Mouse (Mus musculus): ENCODE results near the gene Gm49355. TPM values are rescaled to one million over a fixed set of nuclear protein-coding genes. Genes with fewer than 3 reads are reported as not detected.

Gene Gm49355
- polyA plus RNA-seq, 1 experiment from 2014 or later, result 0.23 TPM

DNA sequence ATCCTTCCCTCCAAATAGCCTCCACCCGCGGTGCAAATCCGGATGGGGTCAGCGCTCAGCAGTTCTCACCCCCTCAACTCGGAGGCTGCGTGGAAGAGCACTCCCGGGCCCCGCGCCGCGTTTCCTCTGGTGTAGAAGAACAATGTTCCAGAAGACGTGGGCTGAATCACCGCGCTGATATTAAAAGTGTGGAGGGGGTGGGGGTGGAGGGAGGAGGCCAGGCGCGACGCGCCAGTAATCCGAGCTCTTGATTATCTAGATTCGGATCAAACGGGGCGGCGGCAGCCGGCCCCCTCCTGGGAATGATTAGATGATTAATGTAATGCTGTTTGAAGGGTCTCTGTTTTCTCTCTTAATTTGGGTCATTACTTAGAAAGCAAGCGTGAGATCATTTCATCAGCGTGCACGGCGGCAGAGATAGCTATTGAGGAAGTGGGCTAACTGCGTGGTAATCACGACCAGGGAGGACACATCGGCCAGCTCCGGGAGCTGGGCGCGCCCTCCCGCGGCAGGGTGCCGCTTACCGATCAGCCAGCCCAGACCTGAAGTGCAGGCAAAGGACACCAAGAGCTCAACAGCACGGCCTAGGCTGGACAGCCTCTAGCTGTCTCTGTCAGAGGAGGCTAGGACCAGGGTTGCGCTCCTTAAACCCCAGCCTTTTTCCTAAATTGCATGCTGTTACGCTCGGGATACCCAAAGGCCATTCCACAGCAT lies 57.5 kb downstream of the Gm49355 start:
- Histone ChIP-seq H3K27me3 (ENCODE audit: control insufficient read depth, insufficient read depth, low read length) (peaks cover 94% of the 10 kb centered on the region), H3K27ac (ENCODE audit: low read depth, low read length) (no peak overlapping the region), H3K9me3 (ENCODE audit: control insufficient read depth, low read length) (no peaks in the 10 kb centered on the region), H3K4me1 (replicated peaks; ENCODE audit: control insufficient read depth, insufficient read depth, low read length) (no peaks in the 10 kb centered on the region; the same call in 1 of the 2 replicates), H3K4me2 (replicated peaks; ENCODE audit: low read depth, low read length) (no peak overlapping the region), H3K9ac (ENCODE audit: low read depth, low read length) (no peak overlapping the region), H3K4me3 (ENCODE audit: low read depth, low read length) (no peak overlapping the region), H3K36me3 (ENCODE audit: control insufficient read depth, insufficient read depth, low read length) (no peaks in the 10 kb centered on the region)
- WGBS, result under 1% methylated on average over 42 of the region's 42 CpGs
- peak; percentile 25; the same call in 1 of the 2 replicates for ATAC-seq (ENCODE audit: low FRiP score)
- DNase-seq (ENCODE audit: low spot score), result peak; percentile 62

DNA sequence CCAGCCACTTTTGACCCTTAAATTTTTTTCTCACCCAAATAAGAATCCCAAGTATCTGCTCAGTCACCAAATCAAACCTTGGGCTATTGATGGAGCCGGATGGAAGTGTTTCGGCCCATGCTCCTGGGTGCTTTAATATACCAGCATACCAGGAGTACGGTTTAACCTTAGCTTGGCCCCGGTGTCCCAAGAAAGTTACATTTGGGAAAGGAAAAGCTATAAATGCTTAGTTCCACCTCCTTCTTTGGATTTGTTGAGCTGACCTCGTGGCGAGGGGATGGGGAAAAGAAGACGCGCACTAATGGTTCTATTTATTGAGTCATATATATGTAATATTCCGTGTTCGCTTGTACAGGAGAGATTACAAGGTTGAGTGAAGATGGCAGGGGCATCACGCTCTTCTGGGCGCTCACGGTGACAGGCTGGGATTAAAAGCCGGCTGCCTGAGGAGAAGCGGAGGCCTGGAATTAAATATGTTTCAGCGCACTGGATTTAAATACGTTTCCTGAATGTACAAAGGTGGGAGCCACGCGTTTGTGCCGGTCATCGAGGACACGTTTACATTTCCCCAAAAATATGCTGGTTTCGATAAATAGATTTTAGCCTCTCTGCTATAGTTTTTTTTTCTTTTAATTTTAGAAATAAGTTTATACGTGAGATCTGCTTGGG lies 58.1 kb downstream of the Gm49355 start:
- H3K4me3 ChIP-seq (ENCODE audit: low read depth, low read length), result no peak overlapping the region
- H3K27ac ChIP-seq (ENCODE audit: low read depth, low read length), result no peak overlapping the region
- no peaks in the 10 kb centered on the region for H3K36me3 ChIP-seq (ENCODE audit: control insufficient read depth, insufficient read depth, low read length)
- H3K27me3 ChIP-seq (ENCODE audit: control insufficient read depth, insufficient read depth, low read length), result peaks cover 94% of the 10 kb centered on the region
- no peaks in the 10 kb centered on the region; the same call in 1 of the 2 replicates for H3K4me1 ChIP-seq (replicated peaks; ENCODE audit: control insufficient read depth, insufficient read depth, low read length)
- H3K9me3 ChIP-seq (ENCODE audit: control insufficient read depth, low read length), result no peaks in the 10 kb centered on the region
- DNase-seq (ENCODE audit: low spot score) (peak; percentile 53), ATAC-seq (ENCODE audit: low FRiP score) (no peak)
- H3K9ac ChIP-seq (ENCODE audit: low read depth, low read length), result no peak overlapping the region
- H3K4me2 ChIP-seq (replicated peaks; ENCODE audit: low read depth, low read length), result no peak overlapping the region
- 2% methylated on average over 24 of the region's 24 CpGs for WGBS

DNA sequence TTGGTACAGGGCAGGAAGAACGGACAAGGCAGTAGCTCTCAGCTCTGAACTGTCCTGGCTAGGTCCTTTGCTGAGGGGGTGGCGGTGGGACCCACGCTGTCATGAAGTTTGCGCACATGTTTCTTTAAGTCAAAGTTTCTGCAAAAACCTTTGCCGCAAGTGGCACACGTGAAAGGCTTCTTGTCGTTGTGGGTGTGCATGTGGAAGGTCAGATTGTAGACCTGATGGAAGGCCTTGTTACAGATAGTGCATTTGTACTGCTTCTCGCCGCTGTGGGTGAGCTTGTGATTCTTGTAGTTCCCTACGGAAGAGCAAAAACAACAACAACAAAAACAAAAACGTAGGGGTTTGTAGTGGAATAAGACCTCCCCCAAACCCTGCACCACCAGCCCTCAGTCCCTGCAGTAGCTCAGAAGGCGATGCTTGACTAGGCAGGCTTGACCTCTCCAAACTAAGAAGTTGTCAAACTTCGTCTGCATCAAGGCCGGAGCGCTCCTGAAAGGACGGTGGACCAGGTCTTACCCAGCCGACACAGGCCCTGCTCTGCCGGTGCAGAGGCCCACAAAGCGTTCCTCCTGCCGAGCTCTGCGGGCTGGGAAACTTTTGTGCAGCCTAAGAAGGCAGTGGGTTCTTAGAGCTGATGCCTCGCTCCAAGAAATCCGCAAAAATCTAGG lies 58.8 kb downstream of the Gm49355 start:
- ATAC-seq (ENCODE audit: low FRiP score) (no peak), DNase-seq (ENCODE audit: low spot score) (peak; percentile 62)
- Histone ChIP-seq H3K9ac (ENCODE audit: low read depth, low read length) (no peak overlapping the region), H3K9me3 (ENCODE audit: control insufficient read depth, low read length) (no peaks in the 10 kb centered on the region), H3K36me3 (ENCODE audit: control insufficient read depth, insufficient read depth, low read length) (no peaks in the 10 kb centered on the region), H3K27me3 (ENCODE audit: control insufficient read depth, insufficient read depth, low read length) (peaks cover 94% of the 10 kb centered on the region), H3K4me1 (replicated peaks; ENCODE audit: control insufficient read depth, insufficient read depth, low read length) (no peaks in the 10 kb centered on the region; the same call in 1 of the 2 replicates), H3K27ac (ENCODE audit: low read depth, low read length) (no peak overlapping the region), H3K4me3 (ENCODE audit: low read depth, low read length) (no peak overlapping the region), H3K4me2 (replicated peaks; ENCODE audit: low read depth, low read length) (no peak overlapping the region)
- WGBS, result 1% methylated on average over 23 of the region's 23 CpGs

DNA sequence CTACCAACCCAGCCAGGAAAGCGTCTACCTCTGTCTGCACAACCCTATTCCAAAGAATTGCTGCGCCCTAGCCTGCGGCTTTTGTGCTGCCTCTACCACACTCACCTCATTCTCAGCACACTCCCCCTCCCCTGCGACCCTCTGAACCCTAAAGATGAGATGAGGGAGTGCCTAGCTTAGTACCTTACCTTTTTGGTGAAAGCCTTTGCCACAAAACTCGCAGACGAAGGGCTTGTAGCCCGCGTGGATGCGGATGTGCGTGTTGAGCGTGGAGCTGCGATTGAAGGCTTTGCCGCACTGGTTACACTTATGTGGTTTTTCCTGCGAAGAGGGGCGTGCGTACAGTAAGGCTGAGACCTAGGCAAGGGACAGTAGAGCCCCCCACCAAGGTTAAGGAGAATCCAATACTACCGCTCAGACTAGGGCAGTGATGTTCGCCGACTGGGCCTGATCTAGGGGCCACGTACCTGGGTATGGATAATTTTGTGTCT lies 59.7 kb downstream of the Gm49355 start:
- Histone ChIP-seq H3K36me3 (ENCODE audit: control insufficient read depth, insufficient read depth, low read length) (no peaks in the 10 kb centered on the region), H3K9ac (ENCODE audit: low read depth, low read length) (no peak overlapping the region), H3K9me3 (ENCODE audit: control insufficient read depth, low read length) (no peaks in the 10 kb centered on the region), H3K4me2 (replicated peaks; ENCODE audit: low read depth, low read length) (no peak overlapping the region), H3K4me1 (replicated peaks; ENCODE audit: control insufficient read depth, insufficient read depth, low read length) (no peaks in the 10 kb centered on the region; the same call in 1 of the 2 replicates), H3K27me3 (ENCODE audit: control insufficient read depth, insufficient read depth, low read length) (peaks cover 95% of the 10 kb centered on the region), H3K27ac (ENCODE audit: low read depth, low read length) (no peak overlapping the region), H3K4me3 (ENCODE audit: low read depth, low read length) (no peak overlapping the region)
- peak; percentile 58 for DNase-seq (ENCODE audit: low spot score)
- no peak for ATAC-seq (ENCODE audit: low FRiP score)
- 2% methylated on average over 20 of the region's 20 CpGs for WGBS

DNA sequence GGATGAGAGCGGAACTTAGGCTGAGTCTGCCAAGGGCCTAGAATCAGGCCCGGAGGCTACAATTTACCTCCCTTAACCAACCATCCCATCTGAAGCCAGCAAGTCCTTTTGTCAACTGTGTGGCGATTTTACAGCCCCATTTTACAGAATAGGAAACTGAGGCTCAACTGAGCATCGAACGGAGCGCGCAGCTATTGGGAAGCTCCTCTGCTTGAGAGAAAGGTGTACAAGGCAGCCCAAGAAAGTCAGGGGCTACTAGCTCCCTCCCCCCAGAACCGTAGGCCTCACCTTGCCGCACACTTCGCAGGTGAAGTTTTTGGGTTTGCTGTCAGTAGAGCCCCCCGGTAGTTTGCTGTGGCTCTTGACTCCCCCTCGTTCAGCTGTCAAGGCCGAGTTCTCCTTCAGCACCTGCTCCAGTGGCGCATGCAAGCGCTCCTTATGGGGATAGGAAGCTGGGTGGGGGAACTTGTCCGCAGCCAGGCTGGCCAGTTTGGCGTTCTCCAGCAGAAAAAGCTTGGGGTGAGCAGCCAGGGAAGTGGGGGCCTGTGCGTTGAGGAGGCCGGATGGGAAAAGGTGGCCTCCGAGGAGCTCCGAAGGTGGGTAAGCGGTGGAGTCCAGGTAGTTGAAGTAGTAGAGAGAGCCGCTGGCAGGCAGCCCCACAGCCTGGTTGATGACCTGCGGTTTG lies 60.4 kb downstream of the Gm49355 start:
- H3K4me2 ChIP-seq (replicated peaks; ENCODE audit: low read depth, low read length), result no peak overlapping the region
- H3K9me3 ChIP-seq (ENCODE audit: control insufficient read depth, low read length), result no peaks in the 10 kb centered on the region
- H3K9ac ChIP-seq (ENCODE audit: low read depth, low read length), result no peak overlapping the region
- ATAC-seq (ENCODE audit: low FRiP score) (no peak), DNase-seq (ENCODE audit: low spot score) (no peak)
- no peaks in the 10 kb centered on the region; the same call in 1 of the 2 replicates for H3K4me1 ChIP-seq (replicated peaks; ENCODE audit: control insufficient read depth, insufficient read depth, low read length)
- no peak overlapping the region for H3K4me3 ChIP-seq (ENCODE audit: low read depth, low read length)
- H3K27me3 ChIP-seq (ENCODE audit: control insufficient read depth, insufficient read depth, low read length), result peaks cover 97% of the 10 kb centered on the region
- H3K36me3 ChIP-seq (ENCODE audit: control insufficient read depth, insufficient read depth, low read length), result no peaks in the 10 kb centered on the region
- 2% methylated on average over 24 of the region's 24 CpGs for WGBS
- H3K27ac ChIP-seq (ENCODE audit: low read depth, low read length), result no peak overlapping the region

DNA sequence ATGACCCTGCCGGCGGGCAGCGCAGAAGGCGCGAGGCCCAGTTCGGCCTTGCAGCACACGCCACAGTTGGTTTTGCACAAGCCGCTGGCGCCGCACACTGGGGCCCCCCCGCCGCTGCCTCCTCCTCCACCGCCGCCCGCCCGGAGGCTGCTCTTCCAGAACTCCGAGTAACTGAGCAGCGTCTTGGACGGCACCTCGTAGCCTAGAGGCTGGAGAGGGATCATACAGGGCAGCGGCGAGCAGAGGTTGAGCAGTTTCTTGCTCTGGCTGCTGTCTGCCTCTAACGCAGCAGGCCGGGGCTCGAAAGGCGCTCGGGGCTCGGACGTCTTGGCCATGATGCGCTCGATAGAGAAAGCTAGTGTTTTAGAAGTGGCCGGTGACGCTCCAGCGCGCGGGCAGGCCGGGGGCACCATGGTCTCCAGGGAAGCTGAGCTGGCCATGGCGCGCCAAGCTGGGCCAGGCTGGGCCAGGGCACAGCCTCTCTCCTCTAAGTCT lies 61.0 kb downstream of the Gm49355 start:
- ATAC-seq (ENCODE audit: low FRiP score) (no peak), DNase-seq (ENCODE audit: low spot score) (peak; percentile 60)
- Histone ChIP-seq H3K4me1 (replicated peaks; ENCODE audit: control insufficient read depth, insufficient read depth, low read length) (no peaks in the 10 kb centered on the region; the same call in 1 of the 2 replicates), H3K4me2 (replicated peaks; ENCODE audit: low read depth, low read length) (0 out of 2 replicates have a peak overlapping the region, but pooled peaks have one; percentile 3), H3K9ac (ENCODE audit: low read depth, low read length) (no peak overlapping the region), H3K9me3 (ENCODE audit: control insufficient read depth, low read length) (no peaks in the 10 kb centered on the region), H3K27ac (ENCODE audit: low read depth, low read length) (no peak overlapping the region), H3K4me3 (ENCODE audit: low read depth, low read length) (0 out of 2 replicates have a peak overlapping the region, but pooled peaks have one; percentile 4), H3K27me3 (ENCODE audit: control insufficient read depth, insufficient read depth, low read length) (peaks cover 97% of the 10 kb centered on the region), H3K36me3 (ENCODE audit: control insufficient read depth, insufficient read depth, low read length) (no peaks in the 10 kb centered on the region)
- WGBS, result under 1% methylated on average over 39 of the region's 39 CpGs

DNA sequence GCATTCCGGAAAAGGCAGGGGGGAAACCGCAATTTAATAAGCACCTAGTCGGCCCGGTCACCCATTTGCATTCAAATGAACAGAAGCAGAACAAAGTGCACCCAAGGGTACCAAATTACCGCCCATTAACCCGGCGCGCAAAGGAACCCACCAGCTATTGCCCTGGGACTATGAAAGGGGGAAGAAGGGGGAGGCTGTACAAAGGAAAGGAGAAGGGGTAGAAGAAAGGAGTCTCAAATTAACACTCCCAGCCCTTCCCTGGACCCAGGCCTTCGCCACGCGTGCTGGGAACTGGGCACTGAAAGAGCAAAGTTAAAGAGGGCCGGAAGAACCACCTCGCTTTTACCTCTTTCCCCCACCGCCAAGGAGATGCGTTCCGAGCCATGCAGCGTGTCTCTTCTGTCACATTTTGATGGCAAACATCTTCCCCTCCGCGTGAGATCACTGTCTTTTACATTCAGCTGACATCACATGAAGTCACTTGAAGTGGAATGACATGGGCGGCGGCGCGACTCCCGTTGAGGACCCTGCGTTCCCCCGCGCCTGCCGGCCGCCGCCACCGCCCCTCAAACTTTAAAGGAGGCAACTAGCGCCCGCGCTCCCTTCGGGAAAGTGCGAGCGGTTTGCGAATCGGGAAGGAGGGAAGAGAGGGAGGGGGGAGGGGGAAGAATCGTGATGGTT lies 61.6 kb downstream of the Gm49355 start:
- Histone ChIP-seq H3K4me1 (replicated peaks; ENCODE audit: control insufficient read depth, insufficient read depth, low read length) (no peaks in the 10 kb centered on the region; the same call in 1 of the 2 replicates), H3K9ac (ENCODE audit: low read depth, low read length) (no peak overlapping the region), H3K27ac (ENCODE audit: low read depth, low read length) (no peak overlapping the region), H3K4me2 (replicated peaks; ENCODE audit: low read depth, low read length) (0 out of 2 replicates have a peak overlapping the region, but pooled peaks have one; percentile 3), H3K36me3 (ENCODE audit: control insufficient read depth, insufficient read depth, low read length) (no peaks in the 10 kb centered on the region), H3K9me3 (ENCODE audit: control insufficient read depth, low read length) (no peaks in the 10 kb centered on the region), H3K4me3 (ENCODE audit: low read depth, low read length) (no peak overlapping the region), H3K27me3 (ENCODE audit: control insufficient read depth, insufficient read depth, low read length) (peaks cover 97% of the 10 kb centered on the region)
- peak; percentile 57 for DNase-seq (ENCODE audit: low spot score)
- ATAC-seq (ENCODE audit: low FRiP score), result no peak
- under 1% methylated on average over 40 of the region's 40 CpGs for WGBS
